Mouse (Mus musculus) testis, adult 2 months (tissue): ENCODE results near the gene 2310022A10Rik. TPM values are rescaled to one million over a fixed set of nuclear protein-coding genes. Genes with fewer than 3 reads are reported as not detected.
"Not testable (repeated sequence)": the region's sequence is repeated elsewhere in the genome, so short reads cannot be mapped to it uniquely, and the experiment has no call there.

Source experiments
- H3K27ac ChIP-seq: fragments of 200-500 bp; 2 replicates; pipeline ENCODE4 v1.5.1; 2012; ENCODE audit warnings: low read depth, low read length; ENCODE audit not compliant: control insufficient read depth, insufficient read depth
- H3K27me3 ChIP-seq: fragments of 200-500 bp; 2 replicates; pipeline ENCODE4 v1.6.1; 2012; ENCODE audit warnings: mild to moderate bottlenecking, low read length, moderate library complexity; ENCODE audit not compliant: control insufficient read depth, insufficient read depth
- H3K36me3 ChIP-seq: fragments of 200-500 bp; 2 replicates; pipeline ENCODE4 v1.6.1; 2012; ENCODE audit warnings: mild to moderate bottlenecking, low read length; ENCODE audit not compliant: control insufficient read depth, insufficient read depth
- H3K4me1 ChIP-seq: fragments of 200-500 bp; 2 replicates; pipeline ENCODE4 v1.6.1; 2012; ENCODE audit warnings: low read length; ENCODE audit not compliant: control insufficient read depth, insufficient read depth
- H3K4me3 ChIP-seq: fragments of 200-500 bp; 2 replicates; pipeline ENCODE4 v1.5.1; 2012; ENCODE audit warnings: low read depth, mild to moderate bottlenecking, low read length, moderate library complexity, mixed read lengths; ENCODE audit not compliant: control insufficient read depth
- CTCF ChIP-seq: fragments of 200-500 bp; IDR thresholded peaks from 2 replicates; pipeline ENCODE4 v1.5.1; 2012; ENCODE audit warnings: low read depth, mild to moderate bottlenecking, inconsistent platforms, low read length, moderate library complexity; ENCODE audit not compliant: control insufficient read depth, insufficient read depth, insufficient replicate concordance
- POLR2A ChIP-seq: fragments of 200-500 bp; IDR thresholded peaks from 2 replicates; pipeline ENCODE4 v1.6.1; 2012; ENCODE audit warnings: low read depth, mild to moderate bottlenecking, inconsistent platforms, low read length, moderate library complexity; ENCODE audit not compliant: control insufficient read depth
- polyA plus RNA-seq: library from polyadenylated mRNA; depleted of rRNA; stranded (reverse); fragments of >200 nt; gene quantifications from 2 replicates; pipeline ENCODE4 v1.2.3, GENCODE M21; 2012; rRNA removed

Gene 2310022A10Rik
- polyA plus RNA-seq, 1 experiment: 27.6 TPM

DNA sequence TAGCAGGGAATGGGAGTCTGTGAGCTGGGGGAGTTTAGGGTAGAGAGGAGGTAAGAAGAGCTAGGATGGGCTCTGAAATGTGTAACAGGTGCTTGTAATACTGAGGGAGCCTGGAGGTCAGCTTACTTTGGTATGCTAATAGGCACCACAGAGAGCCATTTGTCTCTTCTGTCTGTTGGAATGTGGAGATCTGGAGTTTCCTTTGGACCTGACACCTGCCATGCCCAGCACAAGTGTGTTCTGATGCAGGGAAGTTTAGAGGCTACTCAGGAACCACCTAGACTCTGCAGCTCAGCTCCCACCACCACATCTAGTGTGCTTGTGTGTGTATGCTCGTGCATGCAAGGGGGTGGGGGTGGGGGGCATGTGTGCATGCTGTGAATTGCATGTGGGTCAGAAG lies 69.2 kb downstream of the 2310022A10Rik start:
- Histone ChIP-seq H3K36me3 (peaks cover 2% of the 10 kb centered on the region), H3K4me3 (no peak overlapping the region), H3K4me1 (no peaks in the 10 kb centered on the region), H3K27me3 (no peaks in the 10 kb centered on the region), H3K27ac (no peak overlapping the region)
- TF ChIP-seq CTCF (no peak), POLR2A (no peak)

GRCm38 (mm10) chr7:27624967-27625366 lies 71.9 kb downstream of the 2310022A10Rik start:
- H3K36me3 ChIP-seq: peaks cover 2% of the 10 kb centered on the region
- no peak for TF ChIP-seq POLR2A
- TF ChIP-seq CTCF: no peak
- H3K27me3 ChIP-seq: no peaks in the 10 kb centered on the region
- H3K4me1 ChIP-seq: no peaks in the 10 kb centered on the region
- H3K4me3 ChIP-seq: no peak overlapping the region
- no peak overlapping the region for H3K27ac ChIP-seq

DNA sequence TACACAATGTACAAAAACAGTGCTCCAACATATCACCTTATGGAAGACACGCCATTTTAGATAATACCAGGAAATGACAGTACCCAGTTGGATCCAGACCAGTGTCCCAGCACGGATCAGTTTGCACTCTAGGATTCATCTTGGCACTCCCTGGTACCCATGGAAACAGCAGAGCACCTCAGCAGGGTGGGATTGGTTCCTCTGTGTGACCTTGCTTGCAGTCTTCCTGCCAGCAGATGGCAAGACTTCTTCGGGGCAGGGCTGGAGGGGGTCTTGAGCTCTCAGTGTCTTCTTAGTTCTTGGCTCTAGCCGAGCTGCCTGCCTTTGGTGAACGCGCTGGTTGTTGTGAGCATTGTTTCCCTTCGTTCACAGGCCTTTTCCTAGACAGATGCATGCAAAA lies 74.7 kb downstream of the 2310022A10Rik start:
- no peak for TF ChIP-seq CTCF
- no peak for TF ChIP-seq POLR2A
- Histone ChIP-seq H3K27ac (no peak overlapping the region), H3K4me3 (no peak overlapping the region), H3K36me3 (peaks cover 1% of the 10 kb centered on the region), H3K27me3 (no peaks in the 10 kb centered on the region), H3K4me1 (no peaks in the 10 kb centered on the region)

GRCm38 (mm10) chr7:27628190-27628589 lies 75.2 kb downstream of the 2310022A10Rik start:
- Histone ChIP-seq H3K4me3 (no peak overlapping the region), H3K27ac (no peak overlapping the region), H3K36me3 (peaks cover 1% of the 10 kb centered on the region), H3K27me3 (no peaks in the 10 kb centered on the region), H3K4me1 (no peaks in the 10 kb centered on the region)
- TF ChIP-seq POLR2A (no peak), CTCF (no peak)

- not testable (repeated sequence) for H3K27ac ChIP-seq, H3K4me3 ChIP-seq, H3K36me3 ChIP-seq, H3K27me3 ChIP-seq, H3K4me1 ChIP-seq
Measured at GRCm38 (mm10) chr7:27628816-27629215, 75.8 kb downstream of the 2310022A10Rik start.

GRCm38 (mm10) chr7:27631439-27631838 lies 78.4 kb downstream of the 2310022A10Rik start:
- TF ChIP-seq POLR2A: no peak
- no peak for TF ChIP-seq CTCF
- H3K27ac ChIP-seq: no peak overlapping the region
- no peaks in the 10 kb centered on the region for H3K4me1 ChIP-seq
- peaks cover 1% of the 10 kb centered on the region for H3K36me3 ChIP-seq
- H3K4me3 ChIP-seq: no peak overlapping the region
- H3K27me3 ChIP-seq: no peaks in the 10 kb centered on the region

Other genes with a start within 250 kb of the 2310022A10Rik start
- gene Ltbp4, start 215.5 kb upstream of the 2310022A10Rik start, polyA plus RNA-seq: 23.9 and 26.1 TPM in 2 replicates
- 18.3 and 22.4 TPM in 2 replicates for gene Shkbp1, start 197.2 kb upstream of the 2310022A10Rik start, polyA plus RNA-seq
- gene Gm20479, start 195.8 kb upstream of the 2310022A10Rik start, polyA plus RNA-seq: 0.35 and 0.89 TPM in 2 replicates
- 19.5 and 34.7 TPM in 2 replicates for gene Sptbn4, start 105.5 kb upstream of the 2310022A10Rik start, polyA plus RNA-seq
- 7.6 and 8.5 TPM in 2 replicates for gene Blvrb, start 105.3 kb upstream of the 2310022A10Rik start, polyA plus RNA-seq
- gene Sertad3, start 79.5 kb upstream of the 2310022A10Rik start, polyA plus RNA-seq: 4.1 and 4.7 TPM in 2 replicates
- 15.4 and 19.1 TPM in 2 replicates for gene Sertad1, start 66.3 kb upstream of the 2310022A10Rik start, polyA plus RNA-seq
- gene Prx, start 53.9 kb upstream of the 2310022A10Rik start, polyA plus RNA-seq: 0.33 and 0.42 TPM in 2 replicates
- 122 and 138 TPM in 2 replicates for gene Hipk4, start 30.0 kb upstream of the 2310022A10Rik start, polyA plus RNA-seq
- 121 and 130 TPM in 2 replicates for gene Pld3, start within 50 bp of the 2310022A10Rik start, polyA plus RNA-seq
- 54.9 and 58.7 TPM in 2 replicates for gene Akt2, start 38.3 kb downstream of the 2310022A10Rik start, polyA plus RNA-seq
- gene Ttc9b, start 100.7 kb downstream of the 2310022A10Rik start, polyA plus RNA-seq: 0.29 and 0.51 TPM in 2 replicates
- gene Map3k10, start 121.4 kb downstream of the 2310022A10Rik start, polyA plus RNA-seq: 26.6 and 33.7 TPM in 2 replicates
- gene Zfp607b, start 136.1 kb downstream of the 2310022A10Rik start, polyA plus RNA-seq: 27.7 and 38.1 TPM in 2 replicates
- 4.7 and 8.0 TPM in 2 replicates for gene Zfp60, start 178.2 kb downstream of the 2310022A10Rik start, polyA plus RNA-seq